Mouse (Mus musculus): ENCODE results near the gene Pex26. TPM values are rescaled to one million over a fixed set of nuclear protein-coding genes. Genes with fewer than 3 reads are reported as not detected.
A peak's percentile ranks its signal among the peaks of the same experiment; 100 is the strongest.

Gene Pex26
- total RNA-seq, 2 experiments from 2014 or later = 4.0 TPM

DNA sequence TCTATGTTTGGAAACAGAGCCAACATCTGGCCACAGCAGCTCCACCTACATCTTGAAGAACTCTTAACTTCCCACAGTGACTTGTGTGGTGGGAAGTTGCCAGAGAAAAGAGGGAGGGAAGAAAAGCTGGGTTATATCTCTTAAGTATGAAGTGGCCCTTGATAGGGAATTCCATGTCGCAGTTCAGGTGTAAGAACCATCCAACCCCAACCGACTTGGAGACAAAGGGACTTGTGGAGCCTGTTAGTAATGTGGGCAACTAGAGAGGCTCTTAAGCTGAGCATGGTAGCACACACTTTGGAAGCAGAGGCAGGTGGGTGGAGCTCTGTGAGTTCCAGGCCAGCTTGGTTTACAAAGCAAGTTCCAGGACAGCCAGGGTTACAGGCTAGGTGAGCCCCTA, 26.1 kb downstream of the Pex26 start:
- no peak for DNase-seq

DNA sequence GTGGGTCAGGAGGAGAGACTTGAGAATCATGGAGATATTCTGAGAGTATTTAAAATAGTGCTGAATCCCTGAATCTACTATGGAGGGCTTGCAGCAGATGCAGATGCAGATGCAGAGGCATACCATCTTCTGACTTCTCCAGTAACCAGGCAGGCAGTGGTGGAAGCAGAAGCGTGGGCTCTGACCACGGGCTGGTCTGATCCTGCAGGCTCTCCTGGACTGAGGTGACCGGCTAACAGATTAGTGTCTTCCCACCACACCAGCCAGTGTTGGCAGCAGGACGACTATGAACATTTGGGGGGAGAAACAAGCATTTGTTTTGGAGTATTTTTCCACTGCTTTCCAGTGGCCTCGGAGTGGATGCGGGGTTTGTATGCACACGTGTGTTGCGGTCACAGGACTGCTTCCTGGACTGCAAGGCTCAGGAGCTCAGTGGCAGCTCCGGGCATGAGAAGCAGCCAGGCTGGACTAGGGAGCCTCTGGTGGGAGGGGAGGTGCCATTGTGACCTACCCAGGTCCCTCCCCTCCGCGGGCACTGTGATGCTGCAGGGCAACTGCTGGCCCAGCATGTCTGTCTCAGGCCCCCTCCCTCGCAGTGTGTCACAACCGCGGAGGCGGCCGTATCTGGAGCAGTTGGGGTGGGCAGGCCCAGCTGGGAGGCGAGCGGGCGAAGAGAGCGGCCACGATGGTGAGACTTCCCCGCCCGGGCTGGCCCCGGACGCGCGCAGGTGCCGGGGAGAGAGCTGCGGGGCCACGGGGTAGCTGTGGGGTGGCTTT, 26.9 kb downstream of the Pex26 start, which contains the start of gene Tuba8:
TSS of gene Tuba8 (plus strand) at position 548 of the 777 bp plus-strand sequence.
- DNase-seq = peak; percentile 64

DNA sequence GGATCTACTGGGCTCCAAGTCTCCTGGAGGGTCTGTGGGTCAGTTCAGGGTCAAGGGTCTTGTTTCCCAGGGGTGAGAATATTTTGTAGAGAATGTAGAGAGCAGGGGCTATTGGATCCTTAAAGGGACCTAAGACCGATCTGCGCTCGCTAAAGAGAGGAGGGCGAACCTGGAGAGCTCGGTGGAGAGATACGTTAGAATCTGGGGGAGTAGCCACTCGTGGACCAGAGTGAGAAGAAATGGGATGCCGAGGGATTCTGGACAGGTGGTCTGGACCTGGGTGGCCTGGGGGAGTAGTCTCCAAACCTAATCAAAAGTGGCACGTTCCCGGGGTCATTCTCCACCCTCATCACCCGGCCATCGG, 27.4 kb downstream of the Pex26 start:
- DNase-seq = no peak

DNA sequence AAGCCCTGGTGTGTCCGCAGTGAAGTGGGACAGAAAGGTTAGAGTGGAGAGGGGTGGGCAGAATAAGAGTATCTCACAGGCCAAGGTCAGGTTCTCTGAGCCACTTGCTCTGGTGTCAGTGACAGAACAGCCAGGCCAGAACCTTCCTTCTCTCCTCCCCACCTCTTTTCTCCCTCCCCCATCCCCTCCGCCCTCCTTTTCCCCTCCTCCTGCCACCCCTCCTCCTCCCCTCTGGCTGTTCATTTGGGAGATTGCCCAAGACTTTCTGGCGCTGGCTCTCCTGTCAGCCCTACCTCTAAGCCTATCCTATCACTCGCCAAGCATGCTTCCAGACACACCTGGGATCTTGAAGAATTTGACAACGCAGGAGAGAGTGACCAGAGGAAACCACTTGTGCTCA, 28.3 kb downstream of the Pex26 start:
- DNase-seq = peak; percentile 50

DNA sequence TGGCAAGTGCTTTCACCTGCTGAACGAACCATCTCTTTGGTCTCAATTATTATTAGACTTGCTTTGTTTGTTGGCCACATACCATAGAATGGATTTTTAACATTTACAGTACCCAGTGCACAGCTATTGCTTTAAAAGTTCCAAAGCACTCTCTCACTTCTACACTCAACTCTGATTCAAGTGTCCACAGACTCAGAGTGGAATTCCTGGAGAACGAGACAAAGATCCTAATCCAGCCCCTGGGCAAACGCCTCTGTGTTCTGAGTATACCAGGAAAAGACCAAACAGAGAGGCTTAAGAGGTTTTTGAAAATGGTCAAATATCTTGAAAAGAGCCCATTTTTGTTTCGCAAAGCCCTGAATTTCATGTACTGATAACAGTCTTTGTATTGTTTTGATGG, 29.5 kb downstream of the Pex26 start:
- DNase-seq = no peak

DNA sequence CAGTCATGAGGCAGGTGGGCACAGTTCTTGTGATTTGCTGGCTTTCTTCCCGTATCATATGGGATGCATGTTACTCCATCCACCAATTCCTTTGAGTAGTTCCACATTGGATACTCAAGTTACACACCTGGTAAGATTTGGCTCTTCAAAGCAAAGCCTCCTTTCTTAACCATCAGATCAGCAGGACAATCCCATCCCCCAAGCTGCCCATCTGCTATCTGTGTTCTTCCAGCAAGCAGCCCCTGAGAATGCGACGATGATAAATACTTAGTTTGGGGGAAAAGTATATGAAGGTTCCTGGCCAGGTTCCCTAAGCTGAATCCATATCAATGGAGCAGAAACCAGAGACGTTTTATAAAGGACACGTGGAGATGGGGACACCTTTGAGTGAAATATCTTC, 30.8 kb downstream of the Pex26 start:
- no peak for DNase-seq

DNA sequence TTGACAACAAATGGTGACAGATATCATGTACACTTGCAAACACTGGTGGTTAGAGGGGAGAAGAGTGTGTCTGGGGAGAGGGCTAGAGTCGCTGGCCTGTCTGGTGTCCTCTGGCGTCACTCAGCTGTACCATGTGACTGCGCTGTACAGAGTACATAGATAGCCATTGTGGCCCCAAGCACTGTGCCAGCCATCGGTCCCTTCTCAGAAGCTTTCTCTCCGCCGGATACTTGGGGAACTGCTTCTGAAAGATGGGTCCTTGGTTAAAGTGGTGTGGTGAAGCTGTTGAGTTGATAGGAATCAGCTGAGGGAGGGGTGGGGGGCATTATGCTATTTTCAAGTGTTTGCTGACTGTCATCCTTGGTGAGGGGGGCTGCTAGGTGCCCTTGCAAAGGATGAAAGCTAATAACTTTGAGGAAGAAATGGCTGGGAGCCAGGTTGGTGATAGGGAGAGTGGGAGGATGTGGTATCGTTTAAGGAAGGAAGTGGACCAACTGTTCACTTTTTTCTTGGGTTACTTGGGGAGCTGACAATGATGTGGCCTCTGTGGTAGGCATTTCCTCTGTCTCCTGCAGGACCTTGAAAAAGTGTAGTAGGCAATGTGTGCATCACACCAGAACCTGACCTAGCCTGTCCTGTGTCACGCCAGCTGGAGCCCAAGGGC, 31.3 kb downstream of the Pex26 start:
- DNase-seq = no peak

DNA sequence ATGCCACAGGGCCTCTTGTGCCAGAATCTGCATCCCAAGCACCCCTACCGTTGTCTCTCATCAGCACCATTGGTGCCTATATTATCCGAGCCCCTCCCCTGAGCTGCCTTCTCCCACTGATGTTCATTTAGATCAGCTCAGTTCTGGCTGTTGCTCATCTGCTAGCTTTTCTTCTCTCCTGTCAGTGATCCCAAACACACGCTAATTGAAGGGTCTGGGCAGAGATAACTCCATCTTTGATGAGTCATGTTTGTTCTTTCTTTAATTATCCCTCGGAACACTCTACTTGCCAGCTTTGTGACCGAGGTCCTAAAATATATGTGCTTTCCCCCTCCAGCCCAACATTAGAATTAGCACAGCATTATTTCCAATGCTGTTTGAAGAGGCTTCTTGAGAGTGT, 31.9 kb downstream of the Pex26 start:
- DNase-seq = no peak

DNA sequence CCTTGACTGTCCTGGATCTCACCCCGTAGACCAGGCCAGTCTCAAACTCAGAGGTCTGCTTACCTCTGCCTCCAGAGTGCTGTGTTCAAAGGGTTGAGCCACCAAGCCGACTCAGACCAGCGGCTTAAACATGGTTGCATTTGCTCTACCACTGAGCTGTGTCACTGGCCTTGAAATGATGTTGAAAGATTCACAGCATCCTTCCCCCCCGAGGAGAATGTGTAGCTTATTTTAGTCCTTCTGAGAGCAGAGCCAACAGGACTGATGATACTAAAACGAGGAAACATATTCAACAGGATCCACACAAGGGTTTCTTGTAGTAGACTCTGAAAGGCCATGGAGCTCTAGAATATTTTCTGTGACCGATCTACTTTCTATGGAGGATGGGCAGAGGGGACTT, 32.4 kb downstream of the Pex26 start:
- DNase-seq = no peak

DNA sequence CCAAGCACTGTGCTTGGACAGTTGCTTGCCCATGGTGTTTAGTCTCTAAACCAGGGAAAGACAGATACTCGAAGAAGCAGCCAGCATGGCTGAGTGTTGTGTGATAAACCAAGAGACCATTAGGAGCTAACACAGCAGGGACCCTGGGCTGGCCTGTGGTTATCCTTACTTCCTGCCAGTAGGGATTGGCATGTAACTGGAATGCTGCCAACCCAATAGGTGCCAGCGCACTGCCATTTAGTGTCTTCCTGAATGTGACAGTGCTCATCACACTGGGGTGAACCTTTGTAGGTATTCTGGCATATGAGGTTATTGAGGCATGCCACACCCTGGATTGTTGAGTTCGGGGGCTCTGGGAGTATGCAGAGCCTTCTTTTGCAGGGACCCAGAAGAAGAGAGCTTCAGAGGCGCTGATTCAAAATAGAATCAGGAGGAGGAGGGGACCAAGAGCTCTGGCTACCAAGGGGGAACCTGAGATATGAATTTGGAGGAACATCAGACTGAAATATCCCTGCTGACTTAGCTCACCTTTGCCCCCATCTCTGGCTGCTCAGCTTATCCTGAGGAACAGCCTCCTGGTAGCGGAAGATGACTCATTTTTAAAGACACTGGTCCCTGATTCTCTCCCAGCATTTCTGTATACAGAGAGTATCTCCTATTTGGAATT, 33.3 kb downstream of the Pex26 start:
- DNase-seq = no peak

DNA sequence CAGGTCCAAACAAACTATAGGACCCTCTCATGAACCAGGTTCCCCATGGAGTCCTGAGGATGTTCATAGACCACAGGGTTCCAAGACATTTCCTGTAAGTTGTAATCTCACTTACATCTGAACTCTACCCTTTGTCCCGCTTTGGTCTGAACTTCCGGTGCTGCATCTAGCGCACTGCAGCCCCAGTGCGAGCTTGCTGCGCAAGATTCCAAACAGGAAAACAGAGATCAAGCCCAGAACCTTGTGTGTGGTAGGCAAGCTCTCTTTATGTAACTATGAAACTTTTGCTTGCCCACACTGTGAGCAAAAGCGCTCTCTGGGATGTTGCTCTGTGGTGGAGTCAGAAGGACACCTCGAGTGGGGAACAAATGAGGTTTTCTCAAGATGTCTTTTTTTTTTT, 34.5 kb downstream of the Pex26 start:
- no peak for DNase-seq

DNA sequence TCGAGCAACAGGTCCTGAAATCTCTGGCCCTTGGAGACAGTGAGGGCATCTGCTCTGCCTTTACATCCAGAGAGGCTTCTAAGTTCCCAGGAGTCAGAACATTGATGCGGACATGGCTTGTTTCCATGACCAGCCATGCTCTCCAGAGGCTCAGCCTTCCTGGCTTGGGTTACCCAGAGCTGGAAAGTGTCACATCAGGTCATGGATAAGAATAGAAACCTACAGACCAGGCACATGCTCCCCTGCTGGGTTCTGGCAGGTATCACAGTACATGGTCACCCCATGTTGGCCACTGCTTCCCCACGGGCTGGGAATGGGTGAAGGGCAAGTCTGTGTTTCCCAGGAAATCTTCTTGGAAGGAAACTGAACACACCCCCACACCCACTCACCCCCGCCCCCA, 35.9 kb downstream of the Pex26 start:
- no peak for DNase-seq

DNA sequence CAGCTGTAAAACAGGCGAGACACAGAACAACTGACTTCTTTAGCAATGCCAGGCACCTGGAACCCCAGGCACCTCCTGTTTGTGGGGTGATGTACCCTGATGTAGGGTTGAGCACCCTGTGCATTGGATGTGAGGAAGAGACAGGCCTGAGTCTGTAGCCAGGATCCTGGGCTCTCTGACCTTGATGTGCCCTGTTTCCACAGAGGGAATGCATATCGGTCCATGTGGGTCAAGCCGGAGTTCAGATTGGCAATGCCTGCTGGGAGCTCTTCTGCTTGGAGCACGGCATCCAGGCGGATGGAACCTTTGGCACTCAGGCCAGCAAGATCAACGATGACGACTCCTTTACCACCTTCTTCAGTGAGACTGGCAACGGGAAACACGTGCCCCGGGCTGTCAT, 36.7 kb downstream of the Pex26 start:
- DNase-seq = no peak

DNA sequence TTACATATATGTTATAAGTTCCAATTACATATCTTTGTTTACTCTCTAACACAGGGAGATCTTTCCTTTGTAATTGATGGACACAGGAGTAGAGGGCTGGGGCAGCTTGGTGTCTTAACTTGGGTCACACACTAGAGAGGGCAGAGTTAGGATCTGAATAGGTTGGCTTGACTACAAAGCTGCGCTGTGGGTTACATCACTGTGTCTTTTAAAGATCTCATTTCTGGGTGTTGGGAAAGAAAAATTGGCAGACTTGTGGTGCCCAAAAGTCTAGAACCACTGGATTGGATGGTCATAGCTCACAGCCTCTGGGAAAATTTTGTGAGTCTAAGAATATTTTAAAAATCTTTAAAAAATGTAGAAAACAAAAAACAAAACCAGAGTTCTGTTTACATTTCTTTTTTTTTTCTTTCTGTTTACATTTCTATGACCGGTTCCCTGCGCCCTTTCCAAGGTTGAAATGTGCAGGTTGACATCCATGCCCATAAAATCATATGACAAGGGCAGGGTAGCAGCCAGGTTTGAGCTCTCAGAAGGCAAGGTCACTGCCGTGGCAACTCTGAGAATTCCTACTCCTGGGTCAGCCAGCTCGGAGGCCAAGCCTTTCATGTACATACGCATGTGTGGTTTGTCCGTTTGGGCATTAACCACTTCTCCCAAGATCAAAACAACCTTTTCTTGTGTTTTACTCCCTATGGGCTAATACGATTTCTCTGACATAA, 38.6 kb downstream of the Pex26 start:
- no peak for DNase-seq

DNA sequence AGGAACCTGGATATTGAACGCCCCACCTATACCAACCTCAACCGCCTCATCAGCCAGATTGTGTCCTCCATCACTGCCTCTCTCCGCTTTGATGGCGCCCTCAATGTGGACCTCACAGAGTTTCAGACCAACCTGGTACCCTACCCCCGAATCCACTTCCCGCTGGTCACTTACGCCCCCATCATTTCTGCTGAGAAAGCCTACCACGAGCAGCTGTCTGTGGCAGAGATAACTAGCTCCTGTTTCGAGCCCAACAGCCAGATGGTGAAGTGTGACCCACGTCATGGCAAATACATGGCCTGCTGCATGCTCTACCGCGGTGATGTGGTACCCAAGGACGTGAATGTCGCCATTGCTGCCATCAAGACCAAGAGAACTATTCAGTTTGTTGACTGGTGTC, 39.5 kb downstream of the Pex26 start:
- DNase-seq = no peak

DNA sequence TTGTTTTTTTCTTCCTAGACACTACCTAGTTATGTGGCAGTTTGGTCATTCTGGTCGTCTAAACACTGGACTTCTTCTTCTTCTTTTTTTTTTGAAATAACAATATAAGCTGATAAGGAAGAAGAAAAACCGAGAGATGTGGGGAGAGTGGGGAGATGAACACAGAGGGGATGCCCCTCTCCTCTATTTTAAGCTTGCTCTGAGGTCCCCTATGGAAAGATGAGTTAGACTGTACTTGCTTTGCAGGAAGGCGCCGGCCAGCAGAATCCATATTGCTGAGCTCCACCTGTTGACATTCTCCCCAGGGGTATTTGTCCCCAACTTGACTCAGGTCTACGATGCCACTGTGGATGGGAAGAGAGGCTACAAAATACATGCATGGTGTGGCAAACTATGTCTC, 40.6 kb downstream of the Pex26 start:
- DNase-seq = no peak

DNA sequence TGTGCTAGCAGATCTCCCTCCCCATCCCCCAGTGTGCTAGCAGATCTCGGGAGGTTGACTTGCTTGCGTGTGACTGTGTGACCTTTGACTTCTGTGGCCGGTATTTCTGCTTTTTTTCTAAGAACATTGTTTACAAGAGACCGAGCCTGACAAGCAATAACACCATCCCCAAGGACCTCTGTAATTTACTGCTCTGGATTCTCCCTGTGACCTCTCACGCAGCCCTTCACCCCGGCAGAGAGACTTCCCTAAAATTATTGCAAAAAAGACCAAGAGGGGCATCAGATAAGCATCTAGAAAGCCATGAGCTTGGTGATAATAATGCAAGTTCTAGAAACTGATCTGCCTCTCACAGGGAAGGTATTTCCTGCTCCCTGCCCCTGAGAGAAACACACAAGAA, 41.5 kb downstream of the Pex26 start:
- DNase-seq = no peak

DNA sequence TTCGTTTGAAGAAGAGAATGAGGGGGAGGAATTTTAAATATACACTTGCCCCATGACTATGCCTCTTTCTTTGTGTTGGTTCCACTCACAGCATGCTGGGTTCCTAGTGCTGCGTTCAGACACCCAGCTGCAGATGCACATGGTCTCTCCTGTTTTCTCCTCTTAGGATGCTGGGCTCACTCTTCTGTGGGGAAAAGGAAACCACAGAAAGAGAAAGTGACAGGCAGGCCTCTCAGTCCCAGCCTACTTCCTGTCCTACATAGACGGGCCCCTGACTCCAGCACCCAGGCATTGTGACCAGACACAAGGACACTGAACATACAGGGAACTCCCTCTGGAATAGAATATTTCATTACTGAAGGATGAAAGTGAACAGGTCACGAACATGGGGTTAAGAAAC, 42.6 kb downstream of the Pex26 start:
- no peak for DNase-seq

DNA sequence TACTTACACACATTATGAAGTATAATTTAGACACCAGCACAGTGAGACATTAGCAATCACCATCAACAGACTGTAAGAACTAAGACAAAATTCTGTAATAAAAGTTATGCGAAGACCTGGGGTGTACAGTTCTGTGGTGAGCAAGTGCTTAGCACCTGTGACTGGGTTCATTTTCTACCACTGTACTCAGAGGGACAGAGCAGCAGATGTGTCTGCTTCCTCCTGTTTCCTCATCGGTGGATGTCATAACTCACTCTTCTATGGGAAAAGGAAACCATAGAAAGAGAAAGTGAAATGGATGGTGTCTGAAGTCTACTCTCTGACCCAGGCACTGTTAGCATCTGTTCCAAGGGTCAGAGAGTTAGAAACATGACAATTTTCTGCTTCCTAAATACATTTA, 43.3 kb downstream of the Pex26 start:
- no peak for DNase-seq

DNA sequence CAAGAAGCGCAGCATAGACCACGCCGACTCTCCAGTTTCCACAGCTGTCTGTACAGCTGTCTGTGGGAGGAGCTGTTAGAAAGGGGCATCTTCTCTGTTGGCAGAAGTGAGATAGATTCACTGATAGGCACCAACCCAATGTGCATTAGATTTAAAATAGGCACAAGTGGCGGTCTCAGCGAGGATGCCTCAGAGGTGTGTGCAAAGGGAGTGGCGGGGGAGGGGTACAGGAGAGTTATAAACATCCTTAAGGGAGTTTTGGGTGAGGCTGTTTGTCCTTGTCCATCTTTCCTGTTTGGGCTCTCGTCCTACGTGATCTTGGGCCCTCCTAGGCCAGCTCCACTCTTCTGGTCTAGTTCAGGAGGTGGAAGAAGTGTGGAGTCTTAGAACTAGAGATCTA, 45.0 kb downstream of the Pex26 start:
- no peak for DNase-seq

DNA sequence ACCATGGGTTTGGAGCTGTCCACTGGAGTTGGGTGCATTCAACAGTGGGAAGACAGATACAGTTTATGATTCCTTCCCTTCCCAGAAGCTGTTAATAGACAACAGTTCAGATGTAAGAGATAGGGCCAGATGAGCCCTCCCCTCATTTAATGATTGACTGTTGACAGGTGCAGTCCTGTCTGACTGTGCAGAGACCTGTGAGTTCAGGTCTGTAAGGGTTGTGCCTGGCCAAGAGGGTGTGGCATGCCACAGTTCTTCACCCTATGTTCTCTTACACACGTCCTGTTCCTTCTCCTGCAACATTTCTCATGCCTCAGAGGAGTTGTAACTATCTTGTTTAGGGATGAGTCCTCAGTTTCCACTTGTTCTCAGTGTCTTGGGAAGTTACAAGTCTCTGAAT, 49.2 kb downstream of the Pex26 start:
- no peak for DNase-seq

DNA sequence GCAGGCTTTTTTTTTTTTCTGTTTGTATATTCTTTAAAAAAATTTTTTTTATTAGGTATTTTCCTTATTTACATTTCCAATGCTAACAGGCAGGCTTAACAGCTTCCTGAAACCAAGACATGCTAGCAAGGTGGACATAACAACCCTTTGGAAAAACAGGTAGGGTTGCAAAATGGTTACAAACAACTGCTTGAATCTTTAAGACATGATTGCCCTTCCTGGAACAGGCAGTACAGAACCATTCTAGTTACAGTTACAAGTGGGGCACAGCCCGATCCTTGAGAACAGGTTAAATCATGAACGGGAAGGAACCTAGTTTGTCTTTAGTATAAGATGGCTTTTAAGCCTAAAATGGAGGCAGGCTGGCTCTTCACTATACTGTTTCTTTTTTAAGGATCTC, 52.9 kb downstream of the Pex26 start:
- DNase-seq = no peak

DNA sequence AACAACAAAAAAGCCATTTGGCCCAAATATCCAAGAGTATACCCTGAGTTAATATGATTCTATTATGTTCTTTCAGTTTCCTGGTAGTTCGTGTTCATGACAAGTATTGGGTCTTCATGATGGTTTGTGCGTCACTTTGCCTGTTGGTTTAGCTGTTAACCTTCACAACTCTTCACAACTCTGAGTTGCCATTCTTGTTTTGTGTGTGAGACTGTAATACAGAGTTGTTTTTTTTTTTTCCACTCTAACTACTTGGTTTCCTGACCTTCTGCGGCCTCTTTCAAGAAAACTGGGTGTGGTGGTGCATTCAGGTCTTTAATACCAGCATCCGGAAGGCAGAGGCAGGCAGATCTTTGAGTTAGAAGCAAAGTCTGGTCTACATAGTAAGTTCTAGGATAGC, 54.7 kb downstream of the Pex26 start:
- no peak for DNase-seq
